Mouse (Mus musculus) limb, embryonic 13.5 days (tissue): ENCODE results near the gene Fam110a. TPM values are rescaled to one million over a fixed set of nuclear protein-coding genes. Genes with fewer than 3 reads are reported as not detected.
A peak's percentile ranks its signal among the peaks of the same experiment; 100 is the strongest.

ENCODE experiments used
- ATAC-seq: fragments of 200-750 bp; cut with Nextera tagmentation; 2 replicates; pipeline ENCODE4 v1.8.0; 2017; ENCODE audit warnings: low read depth, moderate number of reproducible peaks, moderate TSS enrichment; ENCODE audit not compliant: low FRiP score
- H3K27ac ChIP-seq: fragments of 300-500 bp; sonication (generic); 2 replicates; pipeline ENCODE4 v1.5.1; 2015; ENCODE audit warnings: inconsistent platforms, mild to moderate bottlenecking, moderate library complexity
- H3K27me3 ChIP-seq: fragments of 300-500 bp; sonication (generic); 2 replicates; pipeline ENCODE4 v1.6.1; 2015; ENCODE audit warnings: mild to moderate bottlenecking, inconsistent platforms
- H3K36me3 ChIP-seq: fragments of 300-500 bp; sonication (generic); 2 replicates; pipeline ENCODE4 v1.6.1; 2015; ENCODE audit warnings: inconsistent platforms, mild to moderate bottlenecking, moderate library complexity
- H3K4me1 ChIP-seq: fragments of 300-500 bp; sonication (generic); 2 replicates; pipeline ENCODE4 v1.6.1; 2015; ENCODE audit warnings: inconsistent platforms
- H3K4me2 ChIP-seq: fragments of 300-500 bp; sonication (generic); replicated peaks from 2 replicates; pipeline ENCODE4 v1.6.1; 2015; ENCODE audit warnings: inconsistent platforms, mild to moderate bottlenecking, moderate library complexity
- H3K4me3 ChIP-seq: fragments of 300-500 bp; sonication (generic); 2 replicates; pipeline ENCODE4 v1.5.1; 2015; ENCODE audit warnings: moderate library complexity, mild to moderate bottlenecking, inconsistent platforms
- H3K9ac ChIP-seq: fragments of 300-500 bp; sonication (generic); 2 replicates; pipeline ENCODE4 v1.6.1; 2015; ENCODE audit warnings: mild to moderate bottlenecking, inconsistent platforms
- H3K9me3 ChIP-seq: fragments of 300-500 bp; sonication (generic); 2 replicates; pipeline ENCODE4 v1.6.1; 2016; ENCODE audit warnings: inconsistent platforms
- WGBS: fragments of 180-500 bp; shearing (Covaris S2); methylation state at CpG from one replicate; pipeline ENCODE4 v1.1.7; 2015; 5-methylcytosine and 5-hydroxymethylcytosine counted together
- polyA plus RNA-seq: library from polyadenylated mRNA; unstranded; fragments of >200 nt; fragmentation: Nextera tagmentation; extraction: Ambion mirVana; gene quantifications from 2 replicates; pipeline ENCODE4 v1.2.1, GENCODE M21; 2015

The Fam110a gene
- 23.0 and 25.4 TPM in 2 replicates for polyA plus RNA-seq

GRCm38 (mm10) chr2:151979470-151980354 is at the start of gene Fam110a:
Gene Fam110a, minus strand, starts transcription at chr2:151980219.
- Histone ChIP-seq H3K9me3 (no peaks in the 10 kb centered on the region), H3K4me2 (peak within 1 kb of the TSS; percentile 86), H3K27me3 (peaks cover 6% of the 10 kb centered on the region), H3K9ac (peak within 1 kb of the TSS; percentile 84), H3K27ac (peak within 1 kb of the TSS; percentile 28; the same call in 1 of the 2 replicates), H3K4me1 (peaks cover 28% of the 10 kb centered on the region), H3K36me3 (no peaks in the 10 kb centered on the region), H3K4me3 (peak within 1 kb of the TSS; percentile 69)
- peak; percentile 70 for ATAC-seq
- WGBS: under 1% methylated on average over 46 of the region's 46 CpGs

- Histone ChIP-seq H3K36me3 (no peaks in the 10 kb centered on the region), H3K4me2 (peak overlapping the region; percentile 92), H3K9me3 (no peaks in the 10 kb centered on the region), H3K27me3 (peaks cover 59% of the 10 kb centered on the region), H3K4me3 (peak overlapping the region; percentile 63), H3K9ac (peak overlapping the region; percentile 69), H3K4me1 (no peaks in the 10 kb centered on the region), H3K27ac (no peak overlapping the region)
- under 1% methylated on average over 54 of the region's 54 CpGs for WGBS
- ATAC-seq: peak; percentile 90
Observed at GRCm38 (mm10) chr2:152029252-152030082, 49.4 kb upstream of the Fam110a start.

- Histone ChIP-seq H3K27ac (no peak overlapping the region), H3K4me2 (no peak overlapping the region), H3K9me3 (no peaks in the 10 kb centered on the region), H3K4me1 (no peaks in the 10 kb centered on the region), H3K9ac (no peak overlapping the region), H3K36me3 (no peaks in the 10 kb centered on the region), H3K4me3 (no peak overlapping the region), H3K27me3 (peaks cover 30% of the 10 kb centered on the region)
- 46% methylated on average over 11 of the region's 11 CpGs for WGBS
- ATAC-seq: peak; percentile 42; the same call in 1 of the 2 replicates
Observed at GRCm38 (mm10) chr2:152024883-152025422, 44.9 kb upstream of the Fam110a start.

- peaks cover 9% of the 10 kb centered on the region; the same call in 1 of the 2 replicates for H3K27me3 ChIP-seq
- H3K9me3 ChIP-seq: no peaks in the 10 kb centered on the region
- no peak overlapping the region for H3K4me3 ChIP-seq
- H3K4me2 ChIP-seq: no peak overlapping the region
- ATAC-seq: no peak
- H3K4me1 ChIP-seq: no peaks in the 10 kb centered on the region
- no peak overlapping the region for H3K27ac ChIP-seq
- H3K9ac ChIP-seq: no peak overlapping the region
- no peaks in the 10 kb centered on the region for H3K36me3 ChIP-seq
Observed at GRCm38 (mm10) chr2:152022022-152022421, 42.0 kb upstream of the Fam110a start.

- 26% methylated on average over 6 of the region's 6 CpGs for WGBS
- Histone ChIP-seq H3K4me3 (no peak overlapping the region), H3K9ac (no peak overlapping the region), H3K4me1 (no peaks in the 10 kb centered on the region), H3K4me2 (no peak overlapping the region), H3K27ac (no peak overlapping the region), H3K27me3 (peaks cover 2% of the 10 kb centered on the region; the same call in 1 of the 2 replicates), H3K9me3 (no peaks in the 10 kb centered on the region), H3K36me3 (no peaks in the 10 kb centered on the region)
- no peak for ATAC-seq
Observed at GRCm38 (mm10) chr2:152020255-152020654, 40.2 kb upstream of the Fam110a start.

- Histone ChIP-seq H3K27me3 (no peaks in the 10 kb centered on the region), H3K4me3 (no peak overlapping the region), H3K4me2 (no peak overlapping the region), H3K9me3 (no peaks in the 10 kb centered on the region), H3K4me1 (0 out of 2 replicates have a peak, but pooled peaks cover 3% of the 10 kb centered on the region), H3K36me3 (no peaks in the 10 kb centered on the region), H3K9ac (no peak overlapping the region), H3K27ac (no peak overlapping the region)
- ATAC-seq: no peak
- 82% methylated on average over 9 of the region's 9 CpGs for WGBS
Observed at GRCm38 (mm10) chr2:152016666-152017065, 36.6 kb upstream of the Fam110a start.

- no peaks in the 10 kb centered on the region for H3K36me3 ChIP-seq
- WGBS: 56% methylated on average over 4 of the region's 4 CpGs
- H3K27me3 ChIP-seq: no peaks in the 10 kb centered on the region
- H3K9ac ChIP-seq: no peak overlapping the region
- H3K9me3 ChIP-seq: no peaks in the 10 kb centered on the region
- H3K4me1 ChIP-seq: 0 out of 2 replicates have a peak, but pooled peaks cover 3% of the 10 kb centered on the region
- no peak for ATAC-seq
- no peak overlapping the region for H3K4me3 ChIP-seq
- no peak overlapping the region for H3K27ac ChIP-seq
- H3K4me2 ChIP-seq: no peak overlapping the region
Observed at GRCm38 (mm10) chr2:152015997-152016396, 36.0 kb upstream of the Fam110a start.

- no peaks in the 10 kb centered on the region for H3K9me3 ChIP-seq
- ATAC-seq: no peak
- H3K27me3 ChIP-seq: no peaks in the 10 kb centered on the region
- no peak overlapping the region for H3K9ac ChIP-seq
- 75% methylated on average over 2 of the region's 2 CpGs for WGBS
- H3K36me3 ChIP-seq: no peaks in the 10 kb centered on the region
- H3K4me2 ChIP-seq: no peak overlapping the region
- H3K27ac ChIP-seq: no peak overlapping the region
- H3K4me1 ChIP-seq: 0 out of 2 replicates have a peak, but pooled peaks cover 3% of the 10 kb centered on the region
- H3K4me3 ChIP-seq: no peak overlapping the region
Observed at GRCm38 (mm10) chr2:152012701-152013100, 32.7 kb upstream of the Fam110a start.

- Histone ChIP-seq H3K27ac (no peak overlapping the region), H3K4me2 (no peak overlapping the region), H3K4me3 (no peak overlapping the region), H3K27me3 (no peaks in the 10 kb centered on the region), H3K36me3 (no peaks in the 10 kb centered on the region), H3K9me3 (no peaks in the 10 kb centered on the region), H3K9ac (no peak overlapping the region), H3K4me1 (0 out of 2 replicates have a peak, but pooled peaks cover 3% of the 10 kb centered on the region)
- ATAC-seq: no peak
- 71% methylated on average over 4 of the region's 4 CpGs for WGBS
Observed at GRCm38 (mm10) chr2:152012222-152012621, 32.2 kb upstream of the Fam110a start.

GRCm38 (mm10) chr2:152011724-152012123 is 31.7 kb upstream of the Fam110a start:
- Histone ChIP-seq H3K4me3 (no peak overlapping the region), H3K4me1 (0 out of 2 replicates have a peak, but pooled peaks cover 3% of the 10 kb centered on the region), H3K4me2 (no peak overlapping the region), H3K36me3 (no peaks in the 10 kb centered on the region), H3K27ac (no peak overlapping the region), H3K27me3 (no peaks in the 10 kb centered on the region), H3K9me3 (no peaks in the 10 kb centered on the region), H3K9ac (no peak overlapping the region)
- 0 out of 2 replicates have a peak, but pooled peaks have one; percentile 9 for ATAC-seq
- 54% methylated on average over 2 of the region's 2 CpGs for WGBS

- H3K4me3 ChIP-seq: no peak overlapping the region
- WGBS: 86% methylated on average over 7 of the region's 7 CpGs
- no peak overlapping the region for H3K9ac ChIP-seq
Observed at GRCm38 (mm10) chr2:152010661-152011060, 30.6 kb upstream of the Fam110a start.

More at GRCm38 (mm10) chr2:152010661-152011060, 30.6 kb upstream of the Fam110a start:
- Histone ChIP-seq H3K27ac (no peak overlapping the region), H3K36me3 (no peaks in the 10 kb centered on the region), H3K4me2 (no peak overlapping the region), H3K27me3 (no peaks in the 10 kb centered on the region), H3K9me3 (no peaks in the 10 kb centered on the region), H3K4me1 (0 out of 2 replicates have a peak, but pooled peaks cover 3% of the 10 kb centered on the region)
- no peak for ATAC-seq
